Mouse (Mus musculus): ENCODE results near the gene Hdc.

Hdc gene

GRCm38 (mm10) chr2:126552357-126553290 lies 66.5 kb downstream of the Hdc start, which contains the start of gene Slc27a2:
TSS of gene Slc27a2 (plus strand) at chr2:126552407.
- DNase-seq (ENCODE audit: low spot score in 2 of 2): no peak

GRCm38 (mm10) chr2:126551896-126552295 lies 67.2 kb downstream of the Hdc start:
- DNase-seq (ENCODE audit: low spot score in 2 of 2): no peak

GRCm38 (mm10) chr2:126551244-126551890 lies 67.7 kb downstream of the Hdc start:
- no peak for DNase-seq (ENCODE audit: low spot score in 2 of 2)

GRCm38 (mm10) chr2:126549681-126550080 lies 69.4 kb downstream of the Hdc start:
- no peak for DNase-seq (ENCODE audit: low spot score in 2 of 2)

GRCm38 (mm10) chr2:126546392-126546791 lies 72.7 kb downstream of the Hdc start:
- no peak for DNase-seq (ENCODE audit: low spot score in 2 of 2)

GRCm38 (mm10) chr2:126545297-126545696 lies 73.8 kb downstream of the Hdc start:
- no peak for DNase-seq (ENCODE audit: low spot score in 2 of 2)
